Mouse (Mus musculus) C2C12 (cell line): ENCODE measurements around the gene Cyth1.

Experiments
- CTCF ChIP-seq: IDR thresholded peaks from one replicate; pipeline ENCODE4 v1.5.1; 2011; ENCODE audit not compliant: control insufficient read depth, insufficient read depth, insufficient read length
- MYOD1 ChIP-seq: IDR thresholded peaks from one replicate; pipeline ENCODE4 v1.6.1; 2011; ENCODE audit warnings: low read depth; ENCODE audit not compliant: control insufficient read depth, insufficient read length
- MYOG ChIP-seq: IDR thresholded peaks from one replicate; pipeline ENCODE4 v1.6.1; 2011; ENCODE audit not compliant: control insufficient read depth, insufficient read length; ENCODE audit errors: extremely low read depth

DNA sequence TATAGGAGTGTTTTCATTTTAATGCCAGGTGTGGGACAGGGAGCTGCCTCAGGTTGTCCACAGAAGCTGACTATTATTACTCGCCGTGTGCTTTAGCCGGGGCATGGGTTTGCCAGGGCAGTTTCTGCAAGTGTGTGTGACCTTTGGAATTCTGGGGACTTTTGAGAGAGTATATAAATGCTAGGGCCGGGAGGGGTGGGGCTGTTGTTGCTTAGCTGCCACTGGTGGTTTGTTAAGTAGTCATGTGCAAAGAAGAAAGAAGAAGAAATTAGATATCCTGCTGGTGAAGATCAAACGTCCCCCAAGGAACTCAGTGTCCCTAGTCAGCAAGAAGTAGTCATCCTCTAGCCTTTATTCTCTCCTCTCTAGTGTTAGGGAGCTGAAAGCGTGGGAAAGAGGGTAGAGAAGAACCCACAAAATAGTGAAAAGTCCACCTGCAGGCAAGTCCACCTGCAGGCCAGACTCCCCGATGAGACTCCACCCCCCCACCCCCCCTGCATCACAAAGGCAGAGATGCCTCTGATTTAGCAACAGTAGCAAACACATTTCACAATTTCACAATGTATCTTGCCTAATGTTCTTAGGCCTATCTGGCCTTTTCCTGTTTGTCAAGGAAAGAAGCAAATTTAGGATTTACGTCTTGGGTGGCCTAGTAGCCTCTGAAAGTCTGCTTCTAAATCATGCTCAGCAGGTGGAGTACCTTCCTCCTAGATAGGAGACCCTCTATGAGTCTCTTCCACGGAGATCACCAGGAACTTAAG lies 100.3 kb downstream of the Cyth1 start:
- no peak for TF ChIP-seq CTCF
- no peak for TF ChIP-seq MYOD1
- TF ChIP-seq MYOG: no peak
